Comparison of ENCODE assay signal across 31 mouse cellular contexts in the genomic region with DNA sequence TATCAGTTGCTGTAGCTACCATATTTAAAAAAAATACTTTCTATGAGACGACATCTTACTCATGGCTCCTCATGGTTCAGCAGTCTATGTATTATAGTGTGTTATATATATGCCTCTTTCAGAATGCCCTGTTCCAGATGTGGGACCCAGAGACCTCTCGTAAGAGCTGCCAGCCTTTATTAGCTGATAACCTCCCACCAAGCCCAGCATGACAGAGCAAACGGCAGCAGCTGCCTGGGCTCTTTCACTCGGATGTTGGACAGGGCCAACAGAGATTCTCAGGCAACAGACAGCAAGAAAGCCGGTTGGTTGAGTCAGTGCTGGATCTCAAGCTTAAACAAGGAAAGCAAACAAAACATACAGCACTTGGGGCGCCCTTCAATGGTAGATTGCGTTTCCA. TPM values are rescaled to one million over a fixed set of nuclear protein-coding genes. Genes with fewer than 3 reads are reported as not detected.
A peak's percentile ranks its signal among the peaks of the same experiment; 100 is the strongest.
DNase-seq lines count a peak whose midpoint lies in the region; ATAC-seq and TF ChIP-seq lines count a peak whose summit lies in the region.
"Had no signal": no experiment of that assay in that cellular context is flagged by ENCODE, and none has a peak within 500 bp of the region (broad histone marks: within the 10 kb centered on the region; RNA-seq: fewer than 3 reads in every experiment).

No protein-coding gene starts in this region.

- no peak for TF ChIP-seq CTCF in lung, postnatal 0 days (IDR thresholded peaks at IDR 0.05)
- no peak for TF ChIP-seq CTCF in lung, adult 2 months (IDR thresholded peaks at IDR 0.05; ENCODE audit: insufficient read depth, low read length)

- no peaks in the 10 kb centered on the region for H3K36me3 ChIP-seq in intestine, embryonic 15.5 days
- H3K36me3 ChIP-seq in intestine, embryonic 16.5 days (ENCODE audit: control insufficient read depth, insufficient read depth, low read length): no peaks in the 10 kb centered on the region
- H3K36me3 ChIP-seq in lung, postnatal 0 days (ENCODE audit: insufficient read depth, low read length): no peaks in the 10 kb centered on the region
- H3K36me3 ChIP-seq in forebrain, embryonic 12.5 days (replicated peaks): no peaks in the 10 kb centered on the region
- H3K36me3 ChIP-seq: embryonic facial prominence, embryonic 13.5 days; embryonic facial prominence, embryonic 15.5 days; forebrain, embryonic 10.5 days; forebrain, embryonic 15.5 days; G1E had no signal

- no peaks in the 10 kb centered on the region for H3K9me3 ChIP-seq in intestine, embryonic 15.5 days
- H3K9me3 ChIP-seq in intestine, embryonic 16.5 days (ENCODE audit: control insufficient read depth, low read length): no peaks in the 10 kb centered on the region
- no peaks in the 10 kb centered on the region for H3K9me3 ChIP-seq in lung, postnatal 0 days (ENCODE audit: low read length)
- no peaks in the 10 kb centered on the region for H3K9me3 ChIP-seq in forebrain, embryonic 12.5 days
- H3K9me3 ChIP-seq: embryonic facial prominence, embryonic 13.5 days; embryonic facial prominence, embryonic 15.5 days; forebrain, embryonic 10.5 days; forebrain, embryonic 13.5 days; forebrain, embryonic 15.5 days; G1E had no signal

- no peak overlapping the region for H3K4me2 ChIP-seq in intestine, embryonic 15.5 days (replicated peaks)
- no peak overlapping the region for H3K4me2 ChIP-seq in intestine, embryonic 16.5 days (ENCODE audit: low read depth, low read length)
- no peak overlapping the region for H3K4me2 ChIP-seq in lung, postnatal 0 days (replicated peaks; ENCODE audit: low read depth, low read length)
- no peak overlapping the region for H3K4me2 ChIP-seq in forebrain, embryonic 12.5 days
- H3K4me2 ChIP-seq: embryonic facial prominence, embryonic 13.5 days; embryonic facial prominence, embryonic 15.5 days; forebrain, embryonic 13.5 days; forebrain, embryonic 15.5 days had no signal

- TF ChIP-seq EP300 in lung, postnatal 0 days (IDR thresholded peaks at IDR 0.05): no peak

- H3K27ac ChIP-seq in intestine, embryonic 15.5 days: no peak overlapping the region
- H3K27ac ChIP-seq in intestine, embryonic 16.5 days (ENCODE audit: low read length): no peak overlapping the region
- no peak overlapping the region for H3K27ac ChIP-seq in lung, postnatal 0 days (ENCODE audit: low read length)
- H3K27ac ChIP-seq in forebrain, embryonic 12.5 days: no peak overlapping the region
- H3K27ac ChIP-seq: embryonic facial prominence, embryonic 13.5 days; embryonic facial prominence, embryonic 15.5 days; forebrain, embryonic 10.5 days; forebrain, embryonic 13.5 days; forebrain, embryonic 15.5 days had no signal

- no peaks in the 10 kb centered on the region for H3K27me3 ChIP-seq in intestine, embryonic 15.5 days (replicated peaks)
- no peaks in the 10 kb centered on the region for H3K27me3 ChIP-seq in intestine, embryonic 16.5 days (replicated peaks; ENCODE audit: control insufficient read depth, insufficient read depth, low read length)
- H3K27me3 ChIP-seq in lung, postnatal 0 days (replicated peaks; ENCODE audit: insufficient read depth, low read length): no peaks in the 10 kb centered on the region
- no peaks in the 10 kb centered on the region for H3K27me3 ChIP-seq in forebrain, embryonic 12.5 days
- H3K27me3 ChIP-seq: CH12.LX; embryonic facial prominence, embryonic 13.5 days; embryonic facial prominence, embryonic 15.5 days; forebrain, embryonic 13.5 days; forebrain, embryonic 15.5 days had no signal

- ATAC-seq in intestine, embryonic 15.5 days: 0 out of 2 replicates have a peak, but pooled peaks have one; percentile 15
- no peak for ATAC-seq in intestine, embryonic 16.5 days
- ATAC-seq in lung, postnatal 0 days: 0 out of 2 replicates have a peak, but pooled peaks have one; percentile 25
- ATAC-seq in megakaryocyte-erythroid progenitor cell, adult 5-6 weeks (replicated peaks; ENCODE audit: low FRiP score, low TSS enrichment, poor library complexity, severe bottlenecking): peak; percentile 68
- no peak for ATAC-seq in forebrain, embryonic 12.5 days (ENCODE audit: low FRiP score)
- ATAC-seq: CD4-positive, CD25-positive, alpha-beta regulatory T cell, adult 4 months; forebrain, embryonic 13.5 days; forebrain, embryonic 15.5 days had no signal

- WGBS in intestine, embryonic 15.5 days: 56% methylated on average over 7 of the region's 7 CpGs
- WGBS in intestine, embryonic 16.5 days: 61% methylated on average over 7 of the region's 7 CpGs
- WGBS in lung, postnatal 0 days: 41% methylated on average over 7 of the region's 7 CpGs
- 64% methylated on average over 7 of the region's 7 CpGs for WGBS in lung, adult 2 months
- WGBS in forebrain, embryonic 12.5 days: 80% methylated on average over 7 of the region's 7 CpGs

- no peak overlapping the region for H3K9ac ChIP-seq in intestine, embryonic 15.5 days
- no peak overlapping the region for H3K9ac ChIP-seq in intestine, embryonic 16.5 days (ENCODE audit: low read depth, low read length)
- no peak overlapping the region for H3K9ac ChIP-seq in lung, postnatal 0 days (replicated peaks; ENCODE audit: low read depth)
- no peak overlapping the region for H3K9ac ChIP-seq in forebrain, embryonic 12.5 days
- H3K9ac ChIP-seq: embryonic facial prominence, embryonic 13.5 days; embryonic facial prominence, embryonic 15.5 days; forebrain, embryonic 13.5 days; forebrain, embryonic 15.5 days had no signal

- H3K4me1 ChIP-seq in intestine, embryonic 15.5 days (replicated peaks): peaks cover 3% of the 10 kb centered on the region; the same call in 1 of the 2 replicates
- peaks cover 8% of the 10 kb centered on the region for H3K4me1 ChIP-seq in intestine, embryonic 16.5 days (ENCODE audit: control insufficient read depth, insufficient read depth, low read length)
- no peaks in the 10 kb centered on the region for H3K4me1 ChIP-seq in lung, postnatal 0 days (ENCODE audit: insufficient read depth, low read depth, low read length)
- H3K4me1 ChIP-seq in lung, adult 2 months (ENCODE audit: control insufficient read depth, insufficient read depth, low read length): no peaks in the 10 kb centered on the region; the same call in 1 of the 2 replicates
- no peaks in the 10 kb centered on the region for H3K4me1 ChIP-seq in forebrain, embryonic 12.5 days
- H3K4me1 ChIP-seq: forebrain, embryonic 10.5 days; forebrain, embryonic 13.5 days had no signal

- DNase-seq in lung, postnatal 0 days (ENCODE audit: low spot score): peak; percentile 9
- no peak for DNase-seq in lung, adult 2 months
- no peak for DNase-seq in gastrocnemius, postnatal 25 days
- DNase-seq: adrenal gland, adult 2 months; adrenal gland, postnatal 10 days; adrenal gland, postnatal 25 days; B cell, adult 2 months; cerebellum, adult 11 months; cerebellum, adult 18-20 months; cerebellum, adult 8-10 months; cerebellum, adult 9-11 months; cerebellum, postnatal 14 days; cerebellum, postnatal 36 days; embryo, embryonic 11 days had no signal

- no peak for TF ChIP-seq POLR2A in lung, adult 2 months (IDR thresholded peaks at IDR 0.05; ENCODE audit: borderline replicate concordance, extremely low read depth, low read depth, low read length)

- no peak overlapping the region for H3K4me3 ChIP-seq in intestine, embryonic 15.5 days (replicated peaks)
- no peak overlapping the region for H3K4me3 ChIP-seq in intestine, embryonic 16.5 days (ENCODE audit: low read length)
- H3K4me3 ChIP-seq in lung, postnatal 0 days (ENCODE audit: low read depth, low read length): no peak overlapping the region
- no peak overlapping the region for H3K4me3 ChIP-seq in lung, adult 2 months (replicated peaks; ENCODE audit: extremely low read depth, low read depth, low read length)
- no peak overlapping the region for H3K4me3 ChIP-seq in forebrain, embryonic 12.5 days (replicated peaks)
- H3K4me3 ChIP-seq: embryonic facial prominence, embryonic 13.5 days; embryonic facial prominence, embryonic 15.5 days; erythroblast, embryonic 14.5 days; forebrain, embryonic 10.5 days; forebrain, embryonic 13.5 days; forebrain, embryonic 15.5 days had no signal

RNA-seq across cellular contexts. Expression of gene Micu1, which starts 33.8 kb away (rescaled TPM):
- polyA plus RNA-seq in intestine, embryonic 15.5 days (2015; fragmentation: Nextera tagmentation; extraction: Ambion mirVana): 66.0 and 72.3 TPM in 2 replicates
- 80.8 and 82.1 TPM in 2 replicates for polyA plus RNA-seq in intestine, embryonic 16.5 days (2015; fragmentation: Nextera tagmentation; extraction: Ambion mirVana)
- polyA plus RNA-seq in lung, postnatal 0 days (2015; fragmentation: Nextera tagmentation; extraction: Ambion mirVana): 57.0 and 59.3 TPM in 2 replicates
- 46.2 and 76.8 TPM in 2 replicates for polyA plus RNA-seq in lung, adult 2 months (2012; rRNA removed)
- 23.9 and 26.3 TPM in 2 replicates for total RNA-seq in megakaryocyte-erythroid progenitor cell, adult 5-6 weeks (2014; fragmentation: Nextera tagmentation)
- total RNA-seq in megakaryocyte-erythroid progenitor cell, adult 5-6 weeks (2017): 25.9 and 26.5 TPM in 2 replicates
- total RNA-seq in gastrocnemius, postnatal 25 days (2021): 10 to 100 TPM; 48.7 to 53.6 TPM
- 67.8 and 72.3 TPM in 2 replicates for polyA plus RNA-seq in forebrain, embryonic 12.5 days (2016; fragmentation: Nextera tagmentation; extraction: Ambion mirVana)

RNA-seq across cellular contexts. Expression of gene Mcu, which starts 52.0 kb away (rescaled TPM):
- 66.4 and 72.6 TPM in 2 replicates for polyA plus RNA-seq in intestine, embryonic 15.5 days (2015; fragmentation: Nextera tagmentation; extraction: Ambion mirVana)
- 75.3 and 77.5 TPM in 2 replicates for polyA plus RNA-seq in intestine, embryonic 16.5 days (2015; fragmentation: Nextera tagmentation; extraction: Ambion mirVana)
- polyA plus RNA-seq in lung, postnatal 0 days (2015; fragmentation: Nextera tagmentation; extraction: Ambion mirVana): 33.5 and 34.5 TPM in 2 replicates
- polyA plus RNA-seq in lung, adult 2 months (2012; rRNA removed): 12.8 and 13.1 TPM in 2 replicates
- total RNA-seq in megakaryocyte-erythroid progenitor cell, adult 5-6 weeks (2014; fragmentation: Nextera tagmentation): 8.3 and 18.9 TPM in 2 replicates
- total RNA-seq in megakaryocyte-erythroid progenitor cell, adult 5-6 weeks (2017): 19.5 and 22.0 TPM in 2 replicates
- 10 to 100 TPM; 38.7 to 40.9 TPM for total RNA-seq in gastrocnemius, postnatal 25 days (2021)
- polyA plus RNA-seq in forebrain, embryonic 12.5 days (2016; fragmentation: Nextera tagmentation; extraction: Ambion mirVana): 16.1 and 17.7 TPM in 2 replicates

RNA-seq across cellular contexts. Expression of gene Gm10322, which starts 52.6 kb away (rescaled TPM):
- not detected in 2 replicates for polyA plus RNA-seq in intestine, embryonic 15.5 days (2015; fragmentation: Nextera tagmentation; extraction: Ambion mirVana)
- not detected in 2 replicates for polyA plus RNA-seq in intestine, embryonic 16.5 days (2015; fragmentation: Nextera tagmentation; extraction: Ambion mirVana)
- polyA plus RNA-seq in lung, postnatal 0 days (2015; fragmentation: Nextera tagmentation; extraction: Ambion mirVana): not detected in 2 replicates
- polyA plus RNA-seq in lung, adult 2 months (2012; rRNA removed): not detected in 2 replicates
- total RNA-seq in megakaryocyte-erythroid progenitor cell, adult 5-6 weeks (2014; fragmentation: Nextera tagmentation): not detected in 2 replicates
- total RNA-seq in megakaryocyte-erythroid progenitor cell, adult 5-6 weeks (2017): not detected in 2 replicates
- not detected for total RNA-seq in gastrocnemius, postnatal 25 days (2021)
- polyA plus RNA-seq in forebrain, embryonic 12.5 days (2016; fragmentation: Nextera tagmentation; extraction: Ambion mirVana): not detected in 2 replicates
- total RNA-seq: adrenal gland, adult 2 months; adrenal gland, postnatal 10 days; adrenal gland, postnatal 25 days; adrenal gland, postnatal 4 days; CH12.LX; common myeloid progenitor, adult 5-6 weeks; G1E had no signal
- polyA plus RNA-seq: adrenal gland, adult 2 months; brain, embryonic 14.5 days; CD4-positive, CD25-positive, alpha-beta regulatory T cell, adult 4 months; embryonic facial prominence, embryonic 11.5 days; embryonic facial prominence, embryonic 13.5 days; embryonic facial prominence, embryonic 15.5 days; erythroblast, embryonic 14.5 days; forebrain, embryonic 10.5 days; forebrain, embryonic 13.5 days; forebrain, embryonic 15.5 days; G1E had no signal

Comparison
In these comparisons a context has a peak if more than half of its experiments do, and no peak if none do; other contexts are left out.
1. ATAC-seq: peak in intestine, embryonic 15.5 days (single experiment), lung, postnatal 0 days (single experiment) and megakaryocyte-erythroid progenitor cell, adult 5-6 weeks (single experiment); none in intestine, embryonic 16.5 days (single experiment) and forebrain, embryonic 12.5 days (single experiment).